ENCODE assay signal across 29 mouse cellular contexts in the genomic region with DNA sequence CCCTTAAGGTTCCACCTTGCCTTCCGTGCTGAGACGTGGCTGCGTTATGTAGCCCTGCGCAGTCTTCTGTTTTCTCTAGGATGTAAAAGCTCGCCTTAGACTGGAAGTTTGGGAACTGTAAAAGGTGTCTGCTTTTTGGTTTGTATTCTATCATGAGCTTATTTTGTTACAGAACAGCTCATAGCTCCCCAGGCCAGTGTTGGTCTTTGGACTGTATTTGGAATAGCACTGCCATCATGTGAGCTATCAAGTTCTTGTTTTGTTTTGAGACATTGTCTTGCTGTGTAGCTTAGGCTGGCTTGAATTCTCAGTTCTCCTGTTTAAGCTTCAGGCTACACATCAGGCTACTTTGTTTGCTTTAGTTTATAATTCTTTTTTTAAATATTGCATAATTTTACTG. TPM values are rescaled to one million over a fixed set of nuclear protein-coding genes. Genes with fewer than 3 reads are reported as not detected.
DNase-seq lines count a peak whose midpoint lies in the region; ATAC-seq and TF ChIP-seq lines count a peak whose summit lies in the region.
"Had no signal": no experiment of that assay in that cellular context is flagged by ENCODE, and none has a peak within 500 bp of the region (broad histone marks: within the 10 kb centered on the region; RNA-seq: fewer than 3 reads in every experiment).

No protein-coding gene starts in this region.

- H3K9me3 ChIP-seq in kidney, embryonic 16.5 days (ENCODE audit: low read length), result no peaks in the 10 kb centered on the region
- H3K9me3 ChIP-seq: embryonic facial prominence, embryonic 10.5 days; embryonic facial prominence, embryonic 13.5 days; forebrain, embryonic 12.5 days; forebrain, embryonic 15.5 days; G1E; hindbrain, embryonic 12.5 days; hindbrain, embryonic 15.5 days had no signal

- DNase-seq in heart, adult 11 months, result peak; percentile 35
- no peak for DNase-seq in heart, adult 8-10 months (ENCODE audit: low spot score)
- DNase-seq in kidney, adult 2 months, result peak; percentile 80
- DNase-seq in liver, adult 2 months (ENCODE audit: extremely low read depth, low read depth, low spot score), result peak; percentile 26
- no peak for DNase-seq in liver
- DNase-seq in urinary bladder, postnatal 25 days (ENCODE audit: low spot score), result no peak
- DNase-seq: adrenal gland, postnatal 10 days; adrenal gland, postnatal 36 days; B cell, adult 2 months; cerebellum, adult 11-12 months; cerebellum, adult 8-10 months; cerebellum, postnatal 10 days; cerebellum, postnatal 36 days; embryo, embryonic 11 days; gastrocnemius, postnatal 25 days; heart, adult 2 months had no signal

- no peak overlapping the region for H3K9ac ChIP-seq in kidney, embryonic 16.5 days (replicated peaks; ENCODE audit: low read length)
- H3K9ac ChIP-seq in liver, adult 2 months (ENCODE audit: low read depth, low read length), result no peak overlapping the region
- H3K9ac ChIP-seq: embryonic facial prominence, embryonic 13.5 days; forebrain, embryonic 12.5 days; forebrain, embryonic 15.5 days; hindbrain, embryonic 12.5 days; hindbrain, embryonic 15.5 days had no signal

- 64% methylated on average over 5 of the region's 5 CpGs for WGBS in kidney, adult 2 months
- WGBS in kidney, embryonic 16.5 days, result 94% methylated on average over 5 of the region's 5 CpGs
- 97% methylated on average over 5 of the region's 5 CpGs for WGBS in liver, adult 2 months
- 95% methylated on average over 5 of the region's 5 CpGs for WGBS in macrophage (ENCODE audit: missing documents)

- no peak for ATAC-seq in kidney, embryonic 16.5 days (ENCODE audit: low FRiP score, low TSS enrichment)
- ATAC-seq: forebrain, embryonic 15.5 days; Patski had no signal

- H3K4me2 ChIP-seq in kidney, embryonic 16.5 days (replicated peaks; ENCODE audit: low read depth, low read length), result no peak overlapping the region
- H3K4me2 ChIP-seq: embryonic facial prominence, embryonic 13.5 days; forebrain, embryonic 12.5 days; forebrain, embryonic 15.5 days; heart, embryonic 11.5 days; hindbrain, embryonic 12.5 days; hindbrain, embryonic 15.5 days had no signal

- TF ChIP-seq POLR2A in kidney, adult 2 months (IDR thresholded peaks at IDR 0.05; ENCODE audit: low read depth, low read length), result no peak
- no peak for TF ChIP-seq POLR2A in liver, adult 2 months (IDR thresholded peaks at IDR 0.05; ENCODE audit: extremely low read depth, insufficient read depth, low read length)

- H3K27ac ChIP-seq in kidney, adult 2 months (ENCODE audit: insufficient read depth, low read depth, low read length), result peak overlapping the region; percentile 97
- no peak overlapping the region for H3K27ac ChIP-seq in kidney, embryonic 16.5 days (ENCODE audit: low read length)
- no peak overlapping the region for H3K27ac ChIP-seq in liver, adult 2 months (replicated peaks; ENCODE audit: insufficient read depth, low read depth, low read length)
- H3K27ac ChIP-seq in macrophage, result peak overlapping the region; percentile 58
- H3K27ac ChIP-seq: embryonic facial prominence, embryonic 10.5 days; embryonic facial prominence, embryonic 13.5 days; forebrain, embryonic 12.5 days; forebrain, embryonic 15.5 days; heart, adult 2 months; hindbrain, embryonic 12.5 days; hindbrain, embryonic 15.5 days had no signal

- peaks cover 13% of the 10 kb centered on the region; the same call in 1 of the 2 replicates for H3K4me1 ChIP-seq in kidney, adult 2 months (ENCODE audit: control insufficient read depth, insufficient read depth, low read length)
- H3K4me1 ChIP-seq in kidney, embryonic 16.5 days (ENCODE audit: insufficient read depth, low read length), result peaks cover 8% of the 10 kb centered on the region
- peaks cover 7% of the 10 kb centered on the region; the same call in 1 of the 2 replicates for H3K4me1 ChIP-seq in liver, adult 2 months (ENCODE audit: control insufficient read depth, insufficient read depth, low read length)

- no peaks in the 10 kb centered on the region for H3K27me3 ChIP-seq in kidney, adult 2 months (replicated peaks; ENCODE audit: control insufficient read depth, insufficient read depth, low read length)
- H3K27me3 ChIP-seq in kidney, embryonic 16.5 days (ENCODE audit: insufficient read depth, low read length), result no peaks in the 10 kb centered on the region
- H3K27me3 ChIP-seq in liver, adult 2 months (ENCODE audit: control insufficient read depth, insufficient read depth, low read length), result no peaks in the 10 kb centered on the region
- H3K27me3 ChIP-seq: CH12.LX; embryonic facial prominence, embryonic 13.5 days; forebrain, embryonic 12.5 days; forebrain, embryonic 15.5 days; hindbrain, embryonic 12.5 days; hindbrain, embryonic 15.5 days; Patski had no signal

- H3K4me3 ChIP-seq in kidney, adult 2 months (ENCODE audit: insufficient read depth, low read depth, low read length), result no peak overlapping the region
- no peak overlapping the region for H3K4me3 ChIP-seq in kidney, embryonic 16.5 days (ENCODE audit: low read length)
- no peak overlapping the region for H3K4me3 ChIP-seq in liver, adult 2 months (ENCODE audit: insufficient read depth, low read depth, low read length)
- no peak overlapping the region for H3K4me3 ChIP-seq in macrophage (ENCODE audit: inconsistent target)
- H3K4me3 ChIP-seq: embryonic facial prominence, embryonic 10.5 days; embryonic facial prominence, embryonic 13.5 days; erythroblast, embryonic 14.5 days; forebrain, embryonic 12.5 days; forebrain, embryonic 15.5 days; heart, adult 2 months; hindbrain, embryonic 12.5 days; hindbrain, embryonic 15.5 days had no signal

- H3K36me3 ChIP-seq in kidney, adult 2 months (ENCODE audit: control insufficient read depth, insufficient read depth, low read length), result no peaks in the 10 kb centered on the region
- H3K36me3 ChIP-seq in kidney, embryonic 16.5 days (ENCODE audit: insufficient read depth, low read length), result 0 out of 2 replicates have a peak, but pooled peaks cover 4% of the 10 kb centered on the region
- peaks cover 2% of the 10 kb centered on the region; the same call in 1 of the 2 replicates for H3K36me3 ChIP-seq in liver, adult 2 months (ENCODE audit: control insufficient read depth, insufficient read depth, low read length)
- 0 out of 2 replicates have a peak, but pooled peaks cover 4% of the 10 kb centered on the region for H3K36me3 ChIP-seq in macrophage (ENCODE audit: inconsistent target)
- H3K36me3 ChIP-seq: embryonic facial prominence, embryonic 13.5 days; forebrain, embryonic 12.5 days; forebrain, embryonic 15.5 days; hindbrain, embryonic 12.5 days; hindbrain, embryonic 15.5 days had no signal

- TF ChIP-seq CTCF in kidney, adult 2 months (conservative IDR thresholded peaks at IDR 0.05; ENCODE audit: insufficient read depth, insufficient read length, low read depth, low read length), result no peak
- TF ChIP-seq CTCF in liver, adult 2 months (IDR thresholded peaks at IDR 0.05; ENCODE audit: low read depth, low read length), result no peak

- peaks cover 16% of the 10 kb centered on the region; the same call in 1 of the 2 replicates for H3K79me2 ChIP-seq in liver, adult 2 months (ENCODE audit: control insufficient read depth, insufficient read depth, low read length)
- H3K79me2 ChIP-seq in macrophage (ENCODE audit: inconsistent target), result peaks cover 98% of the 10 kb centered on the region

RNA-seq across cellular contexts. Expression of gene Usp8, which starts 5.4 kb away (rescaled TPM):
- total RNA-seq in heart, adult 8-10 months (2022), result 10 to 100 TPM; 25.9 to 29.4 (median 27.3) TPM
- polyA plus RNA-seq in kidney, adult 2 months (2012; rRNA removed), result 30.2 and 31.2 TPM in 2 replicates
- polyA plus RNA-seq in kidney, embryonic 16.5 days (2015; fragmentation: Nextera tagmentation; extraction: Ambion mirVana), result 48.9 and 50.7 TPM in 2 replicates
- 23.4 and 26.1 TPM in 2 replicates for total RNA-seq in liver, adult 2 months (2014; rRNA removed)
- polyA plus RNA-seq in liver, adult 2 months (2012; rRNA removed), result 12.2 and 12.5 TPM in 2 replicates
- 100 to 1,000 TPM in 23 of 26 experiments, 10 to 100 TPM in 3; 86.6 to 188 (median 158) TPM for total RNA-seq in macrophage (2018; cell fraction: chromatin; rRNA removed)
- 100 to 1,000 TPM in 10 of 26 experiments, 10 to 100 TPM in 16; 76.7 to 110 (median 95.9) TPM for total RNA-seq in macrophage (2018; cell fraction: cytosol; rRNA removed)
- 100 to 1,000 TPM in 15 of 26 experiments, 10 to 100 TPM in 11; 62.7 to 138 (median 107) TPM for total RNA-seq in macrophage (2018; cell fraction: nucleus; rRNA removed)
- polyA plus RNA-seq in macrophage (2018), result 75.9 to 158 TPM (median 86.2 TPM) in 3 replicates

RNA-seq across cellular contexts. Expression of gene Gabpb1, which starts 36.4 kb away (rescaled TPM):
- 10 to 100 TPM in 3 of 4 experiments, 1 to 10 TPM in 1; 9.6 to 17.7 (median 14.0) TPM for total RNA-seq in heart, adult 8-10 months (2022)
- 11.1 and 11.2 TPM in 2 replicates for polyA plus RNA-seq in kidney, adult 2 months (2012; rRNA removed)
- 58.4 and 59.3 TPM in 2 replicates for polyA plus RNA-seq in kidney, embryonic 16.5 days (2015; fragmentation: Nextera tagmentation; extraction: Ambion mirVana)
- total RNA-seq in liver, adult 2 months (2014; rRNA removed), result 4.8 and 5.5 TPM in 2 replicates
- polyA plus RNA-seq in liver, adult 2 months (2012; rRNA removed), result 4.5 and 5.5 TPM in 2 replicates
- total RNA-seq in macrophage (2018; cell fraction: chromatin; rRNA removed), result 10 to 100 TPM; 28.1 to 99.9 (median 52.7) TPM
- 10 to 100 TPM; 11.6 to 33.1 (median 18.9) TPM for total RNA-seq in macrophage (2018; cell fraction: cytosol; rRNA removed)
- total RNA-seq in macrophage (2018; cell fraction: nucleus; rRNA removed), result 10 to 100 TPM; 27.3 to 75.4 (median 43.2) TPM
- 11.8 to 21.0 TPM (median 18.9 TPM) in 3 replicates for polyA plus RNA-seq in macrophage (2018)

Comparison
In these comparisons a context has a peak if more than half of its experiments do, and no peak if none do; other contexts are left out.
1. DNase-seq: peak in heart, adult 11 months (single experiment), kidney, adult 2 months (single experiment) and liver, adult 2 months (single experiment); none in heart, adult 8-10 months (single experiment), liver (single experiment) and urinary bladder, postnatal 25 days (single experiment).
2. H3K27ac ChIP-seq: peak in kidney, adult 2 months (single experiment) and macrophage (single experiment); none in kidney, embryonic 16.5 days (single experiment) and liver, adult 2 months (single experiment).